Mouse (Mus musculus): Measurements from ENCODE around the gene Dgkk. TPM values are rescaled to one million over a fixed set of nuclear protein-coding genes. Genes with fewer than 3 reads are reported as not detected.
"Not testable (repeated sequence)": the region's sequence is repeated elsewhere in the genome, so short reads cannot be mapped to it uniquely, and the experiment has no call there.

The Dgkk gene
- polyA plus RNA-seq (2012; rRNA removed): 0.10 and 0.13 TPM in 2 replicates

- H3K27ac ChIP-seq (ENCODE audit: insufficient read depth, low read length); H3K4me1 ChIP-seq (ENCODE audit: control insufficient read depth, insufficient read depth, low read length): not testable (repeated sequence)
- peak within 1 kb of the TSS; percentile 31 for H3K4me3 ChIP-seq (ENCODE audit: insufficient read depth, low read length)
Observed at GRCm38 (mm10) chrX:6779006-6779405, at the start of gene Dgkk. Dgkk (plus strand) TSS chrX:6779306.

GRCm38 (mm10) chrX:6733998-6734397 lies 45.1 kb upstream of the Dgkk start:
- TF ChIP-seq POLR2A (IDR thresholded peaks at IDR 0.05; ENCODE audit: extremely low read depth, insufficient read depth, low read length) (no peak), CTCF (IDR thresholded peaks at IDR 0.05; ENCODE audit: extremely low read depth, insufficient read depth, low read length) (no peak)
- no peak overlapping the region for H3K27ac ChIP-seq (ENCODE audit: insufficient read depth, low read length)
- H3K4me3 ChIP-seq (ENCODE audit: insufficient read depth, low read length): no peak overlapping the region
- no peaks in the 10 kb centered on the region for H3K4me1 ChIP-seq (ENCODE audit: control insufficient read depth, insufficient read depth, low read length)

GRCm38 (mm10) chrX:6750714-6751113 lies 28.4 kb upstream of the Dgkk start:
- no peak overlapping the region for H3K27ac ChIP-seq (ENCODE audit: insufficient read depth, low read length)
- no peaks in the 10 kb centered on the region for H3K4me1 ChIP-seq (ENCODE audit: control insufficient read depth, insufficient read depth, low read length)
- H3K4me3 ChIP-seq (ENCODE audit: insufficient read depth, low read length): no peak overlapping the region
- TF ChIP-seq POLR2A (IDR thresholded peaks at IDR 0.05; ENCODE audit: extremely low read depth, insufficient read depth, low read length) (no peak), CTCF (IDR thresholded peaks at IDR 0.05; ENCODE audit: extremely low read depth, insufficient read depth, low read length) (no peak)

GRCm38 (mm10) chrX:6751549-6752047 lies 27.5 kb upstream of the Dgkk start:
- Histone ChIP-seq H3K27ac (ENCODE audit: insufficient read depth, low read length) (no peak overlapping the region), H3K4me1 (ENCODE audit: control insufficient read depth, insufficient read depth, low read length) (no peaks in the 10 kb centered on the region), H3K4me3 (ENCODE audit: insufficient read depth, low read length) (no peak overlapping the region)
- no peak for TF ChIP-seq POLR2A (IDR thresholded peaks at IDR 0.05; ENCODE audit: extremely low read depth, insufficient read depth, low read length)
- no peak for TF ChIP-seq CTCF (IDR thresholded peaks at IDR 0.05; ENCODE audit: extremely low read depth, insufficient read depth, low read length)

GRCm38 (mm10) chrX:6777489-6778249 lies 1.4 kb upstream of the Dgkk start:
- Histone ChIP-seq H3K27ac (ENCODE audit: insufficient read depth, low read length) (no peak overlapping the region), H3K4me3 (ENCODE audit: insufficient read depth, low read length) (peak overlapping the region; percentile 31), H3K4me1 (ENCODE audit: control insufficient read depth, insufficient read depth, low read length) (no peaks in the 10 kb centered on the region; the same call in 1 of the 2 replicates)
- no peak for TF ChIP-seq POLR2A (IDR thresholded peaks at IDR 0.05; ENCODE audit: extremely low read depth, insufficient read depth, low read length)
- no peak for TF ChIP-seq CTCF (IDR thresholded peaks at IDR 0.05; ENCODE audit: extremely low read depth, insufficient read depth, low read length)

- H3K4me3 ChIP-seq (ENCODE audit: insufficient read depth, low read length): peak overlapping the region; percentile 31
- no peak for TF ChIP-seq POLR2A (IDR thresholded peaks at IDR 0.05; ENCODE audit: extremely low read depth, insufficient read depth, low read length)
- no peak for TF ChIP-seq CTCF (IDR thresholded peaks at IDR 0.05; ENCODE audit: extremely low read depth, insufficient read depth, low read length)
- no peak overlapping the region for H3K27ac ChIP-seq (ENCODE audit: insufficient read depth, low read length)
- no peaks in the 10 kb centered on the region; the same call in 1 of the 2 replicates for H3K4me1 ChIP-seq (ENCODE audit: control insufficient read depth, insufficient read depth, low read length)
Observed at GRCm38 (mm10) chrX:6778250-6778637, 862 bp upstream of the Dgkk start.

GRCm38 (mm10) chrX:6779969-6780539 lies 948 bp downstream of the Dgkk start:
- no peaks in the 10 kb centered on the region; the same call in 1 of the 2 replicates for H3K4me1 ChIP-seq (ENCODE audit: control insufficient read depth, insufficient read depth, low read length)
- H3K4me3 ChIP-seq (ENCODE audit: insufficient read depth, low read length): no peak overlapping the region
- TF ChIP-seq CTCF (IDR thresholded peaks at IDR 0.05; ENCODE audit: extremely low read depth, insufficient read depth, low read length) (no peak), POLR2A (IDR thresholded peaks at IDR 0.05; ENCODE audit: extremely low read depth, insufficient read depth, low read length) (no peak)
- no peak overlapping the region for H3K27ac ChIP-seq (ENCODE audit: insufficient read depth, low read length)

GRCm38 (mm10) chrX:6832553-6832952 lies 53.4 kb downstream of the Dgkk start:
- H3K27ac ChIP-seq (ENCODE audit: insufficient read depth, low read length): no peak overlapping the region
- H3K4me1 ChIP-seq (ENCODE audit: control insufficient read depth, insufficient read depth, low read length): no peaks in the 10 kb centered on the region
- TF ChIP-seq POLR2A (IDR thresholded peaks at IDR 0.05; ENCODE audit: extremely low read depth, insufficient read depth, low read length) (no peak), CTCF (IDR thresholded peaks at IDR 0.05; ENCODE audit: extremely low read depth, insufficient read depth, low read length) (no peak)
- no peak overlapping the region for H3K4me3 ChIP-seq (ENCODE audit: insufficient read depth, low read length)

- Histone ChIP-seq H3K27ac (ENCODE audit: insufficient read depth, low read length) (no peak overlapping the region), H3K4me1 (ENCODE audit: control insufficient read depth, insufficient read depth, low read length) (no peaks in the 10 kb centered on the region), H3K4me3 (ENCODE audit: insufficient read depth, low read length) (no peak overlapping the region)
- no peak for TF ChIP-seq CTCF (IDR thresholded peaks at IDR 0.05; ENCODE audit: extremely low read depth, insufficient read depth, low read length)
- no peak for TF ChIP-seq POLR2A (IDR thresholded peaks at IDR 0.05; ENCODE audit: extremely low read depth, insufficient read depth, low read length)
Observed at GRCm38 (mm10) chrX:6853466-6853865, 74.4 kb downstream of the Dgkk start.

GRCm38 (mm10) chrX:6854136-6854535 lies 75.0 kb downstream of the Dgkk start:
- no peak overlapping the region for H3K27ac ChIP-seq (ENCODE audit: insufficient read depth, low read length)
- H3K4me1 ChIP-seq (ENCODE audit: control insufficient read depth, insufficient read depth, low read length): no peaks in the 10 kb centered on the region
- no peak overlapping the region for H3K4me3 ChIP-seq (ENCODE audit: insufficient read depth, low read length)
- TF ChIP-seq CTCF (IDR thresholded peaks at IDR 0.05; ENCODE audit: extremely low read depth, insufficient read depth, low read length) (no peak), POLR2A (IDR thresholded peaks at IDR 0.05; ENCODE audit: extremely low read depth, insufficient read depth, low read length) (no peak)
